Mouse (Mus musculus) left cerebral cortex, adult 18-20 months (tissue): Measurements from ENCODE around the gene Hist2h2aa1. TPM values are rescaled to one million over a fixed set of nuclear protein-coding genes. Genes with fewer than 3 reads are reported as not detected.
"Not testable (repeated sequence)": the region's sequence is repeated elsewhere in the genome, so short reads cannot be mapped to it uniquely, and the experiment has no call there.

Experiments
- DNase-seq, 2 experiments: peaks; one replicate each; pipeline ENCODE4 v3.0.0; 2021 to 2022; ENCODE audit warnings: low spot score in 2 of 2, mixed read lengths in 1 of 2
- total RNA-seq, 2 experiments: library from RNA; stranded (reverse); gene quantifications; 2 replicates each; pipeline ENCODE4 v1.2.3; 2021

The Hist2h2aa1 gene
- total RNA-seq, 2 experiments from 2014 or later = 2.9 TPM; not detected in 1

GRCm38 (mm10) chr3:96248141-96249033, 3.1 kb downstream of the Hist2h2aa1 start:
- DNase-seq = no peak

- DNase-seq = no peak
Measured at GRCm38 (mm10) chr3:96249034-96249345, 3.7 kb downstream of the Hist2h2aa1 start.

GRCm38 (mm10) chr3:96250890-96251289, 5.6 kb downstream of the Hist2h2aa1 start:
- no peak for DNase-seq

GRCm38 (mm10) chr3:96251787-96252186, 6.5 kb downstream of the Hist2h2aa1 start:
- no peak for DNase-seq

- DNase-seq = no peak
Measured at GRCm38 (mm10) chr3:96254683-96255355, 9.5 kb downstream of the Hist2h2aa1 start.

- DNase-seq = no peak
Measured at GRCm38 (mm10) chr3:96255926-96256593, 10.8 kb downstream of the Hist2h2aa1 start.

GRCm38 (mm10) chr3:96257190-96257589, 11.9 kb downstream of the Hist2h2aa1 start:
- no peak for DNase-seq

GRCm38 (mm10) chr3:96260220-96260619, 14.9 kb downstream of the Hist2h2aa1 start:
- peak; percentile 17 to 34 for DNase-seq

GRCm38 (mm10) chr3:96261623-96262022, 16.3 kb downstream of the Hist2h2aa1 start:
- DNase-seq = no peak

GRCm38 (mm10) chr3:96262216-96262875, 17.0 kb downstream of the Hist2h2aa1 start:
- peak; percentile 77 to 87 for DNase-seq

GRCm38 (mm10) chr3:96262979-96263550, 17.8 kb downstream of the Hist2h2aa1 start, which contains the start of gene Hist2h4:
Hist2h4 (minus strand) TSS chr3:96263311.
- peak; percentile 96 to 97 for DNase-seq

- DNase-seq = peak; percentile 24 to 56
Measured at GRCm38 (mm10) chr3:96263558-96264403, 18.5 kb downstream of the Hist2h2aa1 start.

GRCm38 (mm10) chr3:96264404-96264949, 19.2 kb downstream of the Hist2h2aa1 start:
- DNase-seq = no peak

GRCm38 (mm10) chr3:96266132-96266710, 20.9 kb downstream of the Hist2h2aa1 start:
- DNase-seq = no peak

GRCm38 (mm10) chr3:96267541-96267940, 22.2 kb downstream of the Hist2h2aa1 start:
- no peak for DNase-seq

- peak; percentile 75 to 83 for DNase-seq
Measured at GRCm38 (mm10) chr3:96268051-96268775, 22.9 kb downstream of the Hist2h2aa1 start, which contains the start of gene Hist2h3b. Hist2h3b (plus strand) TSS chr3:96268654.

GRCm38 (mm10) chr3:96268776-96269378, 23.6 kb downstream of the Hist2h2aa1 start:
- not testable (repeated sequence) for DNase-seq
